Mouse (Mus musculus): ENCODE measurements at regions not wholly inside any gene's neighbourhood (a gene's known extent, or its start where the extent isn't known, plus 50 kb on each side); places are given as distances from the start of the nearest gene placed in this dataset.

- TF ChIP-seq CTCF (IDR thresholded peaks at IDR 0.05), result peak; percentile 48
- intact Hi-C loops (cut with DNase I), result loop anchor here (10.0 kb wide), 1 partner anchor 309 kb away; no protein-coding TSS in a partner anchor
Measured at GRCm38 (mm10) chr17:9484098-9484497, 62.2 kb downstream of the Gm17728 start.

DNA sequence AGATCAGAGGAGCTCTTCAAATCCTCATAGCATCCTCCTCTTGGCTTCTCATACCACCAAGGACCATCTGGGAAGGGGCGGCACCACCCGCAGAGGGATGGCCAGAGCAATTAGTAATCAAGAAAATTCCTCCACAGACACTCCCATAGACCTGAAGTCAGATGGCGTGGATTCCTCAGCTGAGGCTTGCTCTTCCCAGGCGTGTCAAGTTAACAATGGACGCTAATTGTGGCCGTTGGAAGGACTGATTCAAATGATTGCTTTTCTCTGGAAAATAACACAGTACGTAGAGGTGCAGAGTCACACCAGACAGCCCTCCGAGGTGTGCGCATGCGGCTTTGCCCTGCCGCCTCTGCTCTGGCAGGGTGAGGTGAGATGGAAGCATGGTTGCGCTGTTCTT lies 62.7 kb downstream of the Gm17728 start:
- intact Hi-C loops (cut with DNase I), result loop anchor here (10.0 kb wide), 1 partner anchor 310 kb away; no protein-coding TSS in a partner anchor
- no peak for TF ChIP-seq CTCF (IDR thresholded peaks at IDR 0.05)
- no peak overlapping the region for H3K4me3 ChIP-seq
- DNase-seq, result no peak
- no peak overlapping the region for H3K27ac ChIP-seq

More at GRCm38 (mm10) chr17:9484098-9484497, 62.2 kb downstream of the Gm17728 start:
- no peak overlapping the region for H3K27ac ChIP-seq
- no peak for DNase-seq
- no peak overlapping the region for H3K4me3 ChIP-seq

- intact Hi-C loops (cut with DNase I), result no loop called here
- TF ChIP-seq CTCF (IDR thresholded peaks at IDR 0.05), result no peak
- Histone ChIP-seq H3K4me3 (no peak overlapping the region), H3K27ac (no peak overlapping the region)
- no peak for DNase-seq
Measured at GRCm38 (mm10) chr17:9529340-9529739, 107.5 kb downstream of the Gm17728 start.

- intact Hi-C loops (cut with DNase I), result no loop called here
- DNase-seq, result no peak
- Histone ChIP-seq H3K27ac (no peak overlapping the region), H3K4me3 (no peak overlapping the region)
- no peak for TF ChIP-seq CTCF (IDR thresholded peaks at IDR 0.05)
Measured at GRCm38 (mm10) chr17:9536090-9536489, 114.2 kb downstream of the Gm17728 start.

GRCm38 (mm10) chr17:9538371-9538770 lies 116.5 kb downstream of the Gm17728 start:
- no peak overlapping the region for H3K27ac ChIP-seq
- H3K4me3 ChIP-seq, result no peak overlapping the region
- no peak for DNase-seq
- intact Hi-C loops (cut with DNase I), result no loop called here
- no peak for TF ChIP-seq CTCF (IDR thresholded peaks at IDR 0.05)

GRCm38 (mm10) chr17:9540156-9540555 lies 118.3 kb downstream of the Gm17728 start:
- intact Hi-C loops (cut with DNase I), result no loop called here
- DNase-seq, result no peak
- no peak for TF ChIP-seq CTCF (IDR thresholded peaks at IDR 0.05)
- Histone ChIP-seq H3K4me3 (no peak overlapping the region), H3K27ac (no peak overlapping the region)

DNA sequence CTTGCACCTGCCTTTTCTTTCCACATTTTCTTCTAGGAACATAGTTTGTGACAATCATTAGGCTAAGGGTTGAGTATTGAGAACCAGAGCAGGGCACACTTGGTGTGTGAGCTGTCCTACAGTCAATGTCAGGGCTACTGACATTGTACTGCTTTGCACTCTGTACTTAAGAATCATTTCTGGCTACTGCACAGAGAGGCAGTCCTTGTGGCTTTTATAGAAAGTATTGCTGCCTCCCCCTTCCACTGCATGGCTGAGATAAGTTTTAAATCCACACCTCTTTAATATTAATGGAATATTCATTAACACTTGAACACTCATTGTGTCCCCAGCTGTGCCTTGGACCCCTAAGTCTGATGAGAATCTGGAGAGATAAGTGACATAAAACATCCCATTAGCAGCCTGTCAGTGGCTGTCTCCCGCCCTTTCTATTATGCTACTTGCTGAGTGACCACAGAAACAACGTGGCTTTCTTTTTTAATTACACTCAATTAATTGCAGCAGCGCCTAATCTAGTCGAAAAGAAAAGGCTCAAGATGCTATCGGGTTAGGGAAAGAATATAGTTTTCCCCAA lies 121.5 kb downstream of the Gm17728 start:
- Histone ChIP-seq H3K4me3 (no peak overlapping the region), H3K27ac (no peak overlapping the region)
- TF ChIP-seq CTCF (IDR thresholded peaks at IDR 0.05), result no peak
- DNase-seq, result no peak
- intact Hi-C loops (cut with DNase I), result no loop called here

DNA sequence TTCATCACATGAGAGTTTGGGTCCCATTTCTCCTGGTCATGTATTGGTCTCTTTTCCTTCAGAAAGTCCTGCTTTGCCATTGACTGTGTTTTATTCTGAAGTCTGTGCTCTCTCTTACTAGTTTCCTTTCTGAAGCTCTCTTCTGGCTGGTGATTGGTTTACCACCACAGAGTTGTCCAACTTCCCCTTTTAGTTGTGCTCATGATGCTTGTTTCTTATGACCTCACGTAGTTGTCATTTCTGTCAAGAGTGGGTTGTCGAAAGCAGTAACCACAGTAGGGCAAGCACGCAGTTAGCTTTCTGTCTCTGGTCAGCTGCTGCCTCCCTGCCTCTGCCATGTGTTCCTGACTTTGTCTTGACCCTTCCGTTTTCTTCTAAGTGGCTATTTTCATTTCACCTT lies 112.0 kb downstream of the Pabpc6 start:
- no peak for DNase-seq
- intact Hi-C loops (cut with DNase I), result no loop called here
- H3K4me3 ChIP-seq, result no peak overlapping the region
- no peak overlapping the region for H3K27ac ChIP-seq
- no peak for TF ChIP-seq CTCF (IDR thresholded peaks at IDR 0.05)

DNA sequence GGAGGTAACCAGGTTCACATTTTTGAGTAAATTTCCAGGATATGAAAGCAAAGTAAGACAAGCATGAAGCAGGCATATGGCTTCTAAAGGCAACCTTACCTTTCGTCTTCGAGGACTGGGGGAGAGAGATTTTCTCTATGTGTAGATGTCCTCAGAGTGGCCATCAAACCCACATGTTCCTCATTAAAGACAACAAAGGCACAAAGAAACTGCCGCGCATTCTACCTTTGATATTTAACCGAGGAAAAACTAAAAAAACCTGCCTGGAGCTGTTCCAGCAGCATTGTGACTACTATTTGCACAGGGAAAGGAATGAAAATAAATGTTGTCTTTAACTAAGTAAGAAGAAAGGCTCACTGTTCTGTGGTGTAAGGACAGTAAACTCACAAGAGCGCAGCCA lies 102.7 kb downstream of the Pabpc6 start:
- no peak for TF ChIP-seq CTCF (IDR thresholded peaks at IDR 0.05)
- intact Hi-C loops (cut with DNase I), result no loop called here
- Histone ChIP-seq H3K27ac (no peak overlapping the region), H3K4me3 (no peak overlapping the region)
- no peak for DNase-seq

GRCm38 (mm10) chr17:9579401-9580371 lies 89.8 kb downstream of the Pabpc6 start:
- DNase-seq, result no peak
- Histone ChIP-seq H3K4me3 (no peak overlapping the region), H3K27ac (no peak overlapping the region)
- intact Hi-C loops (cut with DNase I), result no loop called here
- no peak for TF ChIP-seq CTCF (IDR thresholded peaks at IDR 0.05)

- H3K27ac ChIP-seq, result no peak overlapping the region
- intact Hi-C loops (cut with DNase I), result no loop called here
- TF ChIP-seq CTCF (IDR thresholded peaks at IDR 0.05), result no peak
- H3K4me3 ChIP-seq, result no peak overlapping the region
- no peak for DNase-seq
Measured at GRCm38 (mm10) chr17:9598131-9598530, 71.4 kb downstream of the Pabpc6 start.

GRCm38 (mm10) chr17:9600459-9600858 lies 69.1 kb downstream of the Pabpc6 start:
- Histone ChIP-seq H3K27ac (no peak overlapping the region), H3K4me3 (no peak overlapping the region)
- TF ChIP-seq CTCF (IDR thresholded peaks at IDR 0.05), result peak; percentile 42
- no peak for DNase-seq
- intact Hi-C loops (cut with DNase I), result no loop called here

Measured in gastrocnemius, adult 2 months (tissue).